Mouse (Mus musculus) erythroblast, adult 5-6 weeks (primary cell): ENCODE measurements around the gene Tgm7. TPM values are rescaled to one million over a fixed set of nuclear protein-coding genes. Genes with fewer than 3 reads are reported as not detected.
"Not testable (repeated sequence)": the region's sequence is repeated elsewhere in the genome, so short reads cannot be mapped to it uniquely, and the experiment has no call there.

ENCODE experiments used
- ATAC-seq: replicated peaks from 2 replicates; pipeline ENCODE4 v1.8.0; 2016; ENCODE audit warnings: moderate number of reproducible peaks, mild to moderate bottlenecking, moderate TSS enrichment, inconsistent platforms; ENCODE audit not compliant: poor library complexity, low FRiP score, severe bottlenecking
- total RNA-seq, 2 experiments: library from RNA; stranded (forward) in 1 of 2; stranded (reverse) in 1 of 2; fragments of 150-400 nt in 1 of 2; fragments of 200-764, 138-1000 nt in 1 of 2; gene quantifications; 2 replicates each; pipeline versions ENCODE4 v1.2.3 to v1.2.4; 2015 to 2017; ENCODE audit warnings: low replicate concordance in 2 of 2

The Tgm7 gene
- not detected in 2 replicates for total RNA-seq (2015; ENCODE audit: low replicate concordance)
- not detected in 2 replicates for total RNA-seq (2017; ENCODE audit: low replicate concordance)

- no peak for ATAC-seq
Observed at GRCm38 (mm10) chr2:121109695-121110094, at the start of gene Tgm7. Gene Tgm7, minus strand, starts transcription at chr2:121109795.

GRCm38 (mm10) chr2:121153100-121153499 lies 43.5 kb upstream of the Tgm7 start:
- peak; percentile 66; the same call in 1 of the 2 replicates for ATAC-seq

- ATAC-seq: no peak
Observed at GRCm38 (mm10) chr2:121149679-121150078, 40.1 kb upstream of the Tgm7 start.

GRCm38 (mm10) chr2:121142415-121142814 lies 32.8 kb upstream of the Tgm7 start:
- no peak for ATAC-seq

GRCm38 (mm10) chr2:121141216-121142035 lies 31.8 kb upstream of the Tgm7 start:
- no peak for ATAC-seq

- ATAC-seq: peak; percentile 86
Observed at GRCm38 (mm10) chr2:121140018-121140882, 30.7 kb upstream of the Tgm7 start, which contains the start of the genes Adal and Lcmt2. Gene Adal, plus strand, starts transcription at chr2:121140428. Gene Lcmt2, minus strand, starts transcription at chr2:121140653.

- peak; percentile 58 for ATAC-seq
Observed at GRCm38 (mm10) chr2:121139266-121140017, 29.8 kb upstream of the Tgm7 start.

- no peak for ATAC-seq
Observed at GRCm38 (mm10) chr2:121137371-121137770, 27.8 kb upstream of the Tgm7 start.

GRCm38 (mm10) chr2:121132822-121133221 lies 23.2 kb upstream of the Tgm7 start:
- ATAC-seq: no peak

- no peak for ATAC-seq
Observed at GRCm38 (mm10) chr2:121128865-121129620, 19.4 kb upstream of the Tgm7 start.

GRCm38 (mm10) chr2:121127536-121127935 lies 17.9 kb upstream of the Tgm7 start:
- no peak for ATAC-seq

GRCm38 (mm10) chr2:121126302-121126701 lies 16.7 kb upstream of the Tgm7 start:
- ATAC-seq: not testable (repeated sequence)

- ATAC-seq: no peak
Observed at GRCm38 (mm10) chr2:121119260-121119659, 9.7 kb upstream of the Tgm7 start.

GRCm38 (mm10) chr2:121115418-121115817 lies 5.8 kb upstream of the Tgm7 start:
- ATAC-seq: no peak

- no peak for ATAC-seq
Observed at GRCm38 (mm10) chr2:121105940-121106339, 3.7 kb downstream of the Tgm7 start.

- peak; percentile 81 for ATAC-seq
Observed at GRCm38 (mm10) chr2:121102051-121102450, 7.5 kb downstream of the Tgm7 start.

- ATAC-seq: no peak
Observed at GRCm38 (mm10) chr2:121089751-121090150, 19.8 kb downstream of the Tgm7 start.

- no peak; the same call in 1 of the 2 replicates for ATAC-seq
Observed at GRCm38 (mm10) chr2:121088507-121088906, 21.1 kb downstream of the Tgm7 start.
